Mouse (Mus musculus) megakaryocyte, embryonic 14.5 days (primary cell): Measurements from ENCODE around the gene Cdkl2.

Experiments used
- FLI1 ChIP-seq: IDR thresholded peaks from 2 replicates; pipeline ENCODE4 v1.6.1; 2012; ENCODE audit warnings: low read length, inconsistent platforms, mixed read lengths
- GATA1 ChIP-seq: IDR thresholded peaks from 3 replicates; pipeline ENCODE4 v1.6.1; 2012; ENCODE audit warnings: mixed read lengths, low read length, inconsistent platforms, borderline replicate concordance

GRCm38 (mm10) chr5:91981176-91981840 lies 62.4 kb downstream of the Cdkl2 start:
- TF ChIP-seq GATA1: no peak
- no peak for TF ChIP-seq FLI1
